Mouse (Mus musculus) activated CD4-positive, CD25-positive, alpha-beta regulatory T cell, adult 4 months (primary cell): ENCODE results near the gene Capn2. TPM values are rescaled to one million over a fixed set of nuclear protein-coding genes. Genes with fewer than 3 reads are reported as not detected.

Source experiments
- ATAC-seq: one replicate; pipeline ENCODE4 v1.8.0; 2017
- polyA plus RNA-seq, 2 experiments: library from polyadenylated mRNA; unstranded; fragments of 100-300 nt; shearing (Covaris generic); gene quantifications; one replicate each; pipeline ENCODE4 v1.2.1; 2017

Capn2 gene
- polyA plus RNA-seq, 2 experiments from 2014 or later = 44.3 to 47.1 TPM

DNA sequence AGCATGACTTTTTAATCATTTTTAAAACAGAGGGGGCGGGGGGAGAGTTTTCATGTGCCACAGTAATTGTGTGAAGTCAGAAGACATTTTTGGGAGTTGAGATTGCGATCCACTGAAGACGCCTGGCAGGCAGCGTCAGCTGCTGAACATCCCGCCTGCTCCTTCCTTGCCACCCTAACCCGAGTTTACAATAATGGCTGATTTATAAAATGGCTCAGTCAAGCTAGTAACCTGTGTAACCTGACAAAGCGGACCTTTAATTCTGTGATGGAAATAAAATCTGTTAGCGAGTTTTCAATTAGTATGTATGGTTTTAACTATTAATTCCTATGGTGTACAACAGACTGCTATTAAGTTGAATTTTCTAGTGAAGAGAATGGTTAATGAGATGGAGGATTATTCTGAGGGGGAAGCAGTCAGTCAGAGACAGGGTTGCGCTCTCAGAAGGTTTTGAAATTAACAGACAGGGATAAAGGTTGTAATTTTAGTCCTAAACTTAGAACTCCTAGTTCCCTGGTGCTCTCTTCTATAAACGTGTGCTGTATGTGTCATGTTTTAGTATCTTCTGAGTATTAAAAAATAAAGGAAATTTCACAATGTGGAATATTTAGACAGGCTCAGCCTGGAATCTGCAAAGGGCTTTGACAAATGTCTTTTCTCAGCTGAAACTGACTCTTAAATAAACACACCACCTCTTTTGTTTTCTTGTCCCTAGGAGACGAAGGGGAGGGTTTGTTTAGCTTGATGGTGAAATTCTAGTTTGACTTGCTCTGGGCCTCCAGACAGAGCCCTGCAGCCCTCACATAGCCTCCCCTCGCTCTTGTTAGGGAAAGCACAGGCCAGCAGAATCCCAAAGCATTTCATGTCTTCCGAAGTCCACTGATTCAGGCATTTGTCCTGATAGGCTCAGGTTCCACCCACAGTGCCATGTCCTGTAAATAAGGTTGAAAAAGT lies 56.8 kb downstream of the Capn2 start:
- no peak for ATAC-seq

- no peak for ATAC-seq
Observed at GRCm38 (mm10) chr1:182459436-182459835, 58.0 kb downstream of the Capn2 start.

GRCm38 (mm10) chr1:182458556-182458955 lies 58.9 kb downstream of the Capn2 start:
- ATAC-seq = no peak

DNA sequence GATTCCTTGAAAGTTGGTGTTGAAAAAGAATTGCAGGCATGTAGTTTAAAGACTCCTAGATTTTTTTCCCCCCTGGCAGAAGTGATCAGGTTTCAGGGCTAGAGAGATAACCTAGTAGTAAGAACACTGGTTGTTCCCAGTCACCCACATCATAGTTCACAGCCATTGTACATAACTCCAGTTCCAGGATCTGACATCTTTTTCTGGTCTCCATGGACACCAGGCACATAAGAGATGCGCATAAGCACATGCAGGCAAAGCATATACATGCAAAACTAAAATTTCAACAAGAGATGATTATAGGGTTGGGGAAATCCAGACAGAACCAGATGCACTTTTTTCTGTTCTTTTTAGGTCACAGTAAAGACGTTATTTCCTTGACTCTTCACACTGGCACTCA lies 62.3 kb downstream of the Capn2 start:
- no peak for ATAC-seq

DNA sequence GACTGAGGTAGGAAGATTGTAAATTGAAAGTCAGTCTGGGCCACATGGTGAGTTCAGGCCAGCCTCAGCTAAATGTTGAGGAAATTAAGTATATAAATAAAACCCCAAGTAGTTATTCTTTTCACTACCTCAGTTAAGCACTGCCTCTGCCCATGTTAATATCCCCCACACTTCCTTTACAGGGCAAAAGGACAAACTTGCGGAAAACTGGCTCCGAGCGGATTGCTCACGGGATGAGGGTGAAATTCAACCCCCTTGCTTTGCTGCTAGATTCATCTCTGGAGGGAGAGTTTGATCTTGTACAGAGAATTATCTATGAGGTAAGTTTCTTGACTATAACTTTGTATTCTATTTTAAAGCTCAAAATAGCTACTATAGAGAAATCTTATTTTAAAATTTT lies 64.9 kb downstream of the Capn2 start:
- ATAC-seq = no peak

GRCm38 (mm10) chr1:182448276-182449035 lies 69.0 kb downstream of the Capn2 start:
- ATAC-seq = no peak

DNA sequence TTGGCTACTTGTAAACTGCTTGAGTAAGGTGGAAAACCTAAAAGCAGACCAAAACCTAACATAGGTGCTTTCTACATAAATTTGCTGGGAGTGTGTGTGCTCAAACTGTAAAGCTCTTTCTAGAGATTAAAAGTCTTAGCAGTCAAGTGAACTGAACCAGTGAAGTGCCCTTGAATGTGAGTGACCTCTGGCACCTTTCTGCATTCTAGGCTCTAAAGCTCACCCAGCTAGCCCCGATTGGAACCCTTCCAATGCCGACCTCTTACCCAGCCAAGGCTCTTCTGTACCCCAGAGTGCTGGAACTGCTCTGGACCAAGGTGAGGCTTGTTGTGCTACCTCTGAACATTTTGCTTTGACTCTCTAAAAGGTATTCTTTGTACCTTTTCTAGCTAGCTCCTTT lies 73.3 kb downstream of the Capn2 start:
- ATAC-seq = no peak

DNA sequence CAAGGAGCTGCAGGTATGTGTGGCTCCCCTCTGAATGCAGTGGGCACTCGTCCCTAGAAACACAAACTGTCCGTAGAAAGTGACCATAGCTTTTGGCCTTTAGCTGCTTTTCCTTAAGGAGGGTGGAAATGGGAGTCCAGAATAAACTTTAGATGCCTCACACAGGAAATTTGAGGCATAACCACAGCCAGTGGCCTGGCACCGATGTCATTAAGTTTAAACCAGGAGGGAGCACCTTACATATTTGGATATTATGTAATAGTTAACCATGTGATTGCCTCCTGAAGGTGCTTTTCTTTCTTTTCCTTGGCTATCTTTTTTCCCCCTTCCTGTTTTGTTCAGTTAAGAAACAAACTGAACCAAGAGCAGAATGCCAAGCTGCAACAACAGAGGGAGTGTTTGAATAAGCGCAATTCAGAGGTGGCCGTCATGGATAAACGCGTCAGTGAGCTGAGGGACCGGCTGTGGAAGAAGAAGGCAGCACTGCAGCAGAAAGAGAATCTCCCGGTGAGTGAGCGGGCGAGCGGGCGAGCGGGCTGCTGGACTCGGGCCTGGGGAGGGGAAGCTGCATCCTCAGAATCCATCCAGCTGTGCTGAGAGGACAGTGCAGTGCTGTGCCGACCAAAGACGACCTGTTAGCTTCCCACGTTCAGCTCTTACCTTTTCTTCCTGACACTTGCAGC lies 75.5 kb downstream of the Capn2 start:
- no peak for ATAC-seq

GRCm38 (mm10) chr1:182439546-182440222 lies 77.7 kb downstream of the Capn2 start:
- ATAC-seq = no peak

- ATAC-seq = no peak
Observed at GRCm38 (mm10) chr1:182436746-182437145, 80.7 kb downstream of the Capn2 start.

GRCm38 (mm10) chr1:182432059-182432458 lies 85.3 kb downstream of the Capn2 start:
- ATAC-seq = no peak

DNA sequence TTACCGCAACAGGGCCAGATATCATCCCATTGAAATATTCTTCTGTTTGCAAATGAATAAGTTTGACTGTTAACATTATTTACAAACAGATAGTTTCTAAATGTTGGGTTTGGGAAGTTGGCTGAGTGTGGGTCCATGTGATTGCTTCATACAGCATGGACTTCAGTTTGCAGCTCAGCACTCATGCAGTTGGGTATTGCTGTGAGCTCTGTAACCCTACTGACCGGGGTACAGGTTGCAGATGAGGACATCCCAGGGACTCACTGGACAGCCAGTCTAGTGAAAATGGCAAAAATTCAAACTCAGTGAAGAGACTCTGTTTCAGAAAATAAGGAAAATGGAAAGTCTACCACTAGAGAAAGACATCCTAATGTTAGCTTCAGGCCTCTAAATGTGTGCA lies 86.7 kb downstream of the Capn2 start:
- ATAC-seq = no peak

DNA sequence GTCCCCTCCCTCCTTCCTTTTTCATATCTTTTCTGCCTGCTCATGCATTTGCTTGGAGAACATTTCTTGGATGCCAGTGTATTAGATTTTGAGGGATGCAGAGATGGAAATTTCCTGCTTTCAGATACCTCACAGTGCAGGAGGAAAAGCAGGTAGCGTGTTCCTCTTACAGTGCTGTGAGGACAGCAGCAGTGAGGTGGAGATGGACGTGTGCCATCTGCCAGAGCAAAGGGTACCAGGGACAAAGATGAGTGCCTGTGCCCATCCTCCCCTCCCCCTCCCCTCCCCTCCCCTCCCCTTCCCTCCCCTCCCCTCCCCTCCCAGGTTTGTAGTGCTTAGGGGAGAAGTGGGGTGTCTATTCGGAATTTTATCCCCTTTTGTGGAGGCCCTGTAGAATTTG lies 87.6 kb downstream of the Capn2 start:
- no peak for ATAC-seq

DNA sequence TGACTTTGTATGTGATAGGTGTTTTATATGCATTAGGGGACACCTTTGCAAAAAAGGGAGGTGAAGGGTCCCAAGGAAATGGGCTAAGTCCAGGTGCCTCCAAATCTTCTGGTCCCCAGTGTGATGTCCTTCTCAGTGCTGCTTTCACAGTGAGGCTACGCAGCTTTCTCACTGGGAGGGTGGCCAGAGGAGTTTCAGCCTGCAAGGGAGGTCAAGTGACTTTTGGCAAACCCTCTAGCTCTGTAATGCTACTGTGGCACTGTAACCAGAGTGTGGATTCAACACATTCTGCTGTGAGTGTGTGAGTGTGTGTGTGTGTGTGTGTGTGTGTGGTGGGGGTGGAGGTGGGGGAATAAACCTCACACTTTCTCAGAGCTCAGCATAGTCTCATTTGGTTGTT lies 90.0 kb downstream of the Capn2 start:
- no peak for ATAC-seq

- no peak for ATAC-seq
Observed at GRCm38 (mm10) chr1:182426444-182426843, 91.0 kb downstream of the Capn2 start.

GRCm38 (mm10) chr1:182425176-182425575 lies 92.2 kb downstream of the Capn2 start:
- ATAC-seq = no peak

GRCm38 (mm10) chr1:182424274-182424673 lies 93.1 kb downstream of the Capn2 start:
- ATAC-seq = no peak

GRCm38 (mm10) chr1:182419481-182419880 lies 97.9 kb downstream of the Capn2 start:
- ATAC-seq = no peak
